In the genomic region with DNA sequence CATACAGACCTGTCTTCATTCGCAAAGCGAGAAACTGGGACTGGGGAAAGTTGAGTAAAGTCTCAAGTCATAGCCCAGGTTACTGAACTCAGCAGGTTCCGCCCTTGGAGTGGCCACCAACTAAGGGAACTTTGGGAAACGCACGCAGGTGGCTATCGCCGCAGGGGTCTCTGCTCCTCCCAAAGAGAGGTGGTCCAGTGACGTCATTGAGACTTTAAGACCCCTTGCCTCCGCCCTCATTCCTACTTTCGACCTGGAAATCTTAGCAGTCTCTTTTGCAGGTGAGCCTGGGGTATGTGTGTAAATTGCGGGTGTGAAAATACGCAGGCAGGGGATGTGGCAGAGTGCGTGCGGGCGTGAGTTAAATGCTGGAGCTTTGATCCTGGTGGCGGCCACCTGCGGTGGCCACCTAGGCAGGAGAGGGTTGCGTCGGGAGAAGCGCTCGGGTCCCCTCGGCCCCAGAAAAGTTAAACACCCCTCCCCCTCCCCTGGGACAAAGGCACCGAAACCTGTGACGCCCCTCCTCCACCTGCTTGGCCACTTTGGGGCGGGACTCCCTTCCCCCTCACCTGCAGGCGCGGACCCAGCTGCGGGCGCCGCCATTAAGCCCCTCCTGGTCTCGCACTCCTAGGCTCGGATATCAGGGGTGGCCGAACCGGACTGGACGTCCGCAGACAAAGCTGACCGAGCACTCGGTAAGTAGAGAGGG, we compare ENCODE assay signal across 10 mouse cellular contexts. TPM values are rescaled to one million over a fixed set of nuclear protein-coding genes. Genes with fewer than 3 reads are reported as not detected.
DNase-seq lines count a peak whose midpoint lies in the region; ATAC-seq lines count a peak whose summit lies in the region.
"Had no signal": no experiment of that assay in that cellular context is flagged by ENCODE, and none has a peak within 500 bp of the region (broad histone marks: within the 10 kb centered on the region; RNA-seq: fewer than 3 reads in every experiment).

A gene (plus strand): TSS at position 123 of the 709 bp plus-strand sequence.

- H3K36me3 ChIP-seq in heart, embryonic 15.5 days: 0 out of 2 replicates have a peak, but pooled peaks cover 4% of the 10 kb centered on the region
- H3K36me3 ChIP-seq in embryonic facial prominence, embryonic 12.5 days: no peaks in the 10 kb centered on the region
- no peaks in the 10 kb centered on the region for H3K36me3 ChIP-seq in hindbrain, embryonic 16.5 days (ENCODE audit: control insufficient read depth, insufficient read depth, low read length)
- no peaks in the 10 kb centered on the region for H3K36me3 ChIP-seq in midbrain, embryonic 15.5 days (replicated peaks)

- peaks cover 63% of the 10 kb centered on the region for H3K27me3 ChIP-seq in heart, embryonic 15.5 days
- peaks cover 84% of the 10 kb centered on the region for H3K27me3 ChIP-seq in embryonic facial prominence, embryonic 12.5 days
- H3K27me3 ChIP-seq in hindbrain, embryonic 16.5 days (replicated peaks; ENCODE audit: control insufficient read depth, insufficient read depth, low read length): peaks cover 61% of the 10 kb centered on the region
- peaks cover 92% of the 10 kb centered on the region for H3K27me3 ChIP-seq in midbrain, embryonic 15.5 days (replicated peaks)

- H3K9me3 ChIP-seq in heart, embryonic 15.5 days (replicated peaks): no peaks in the 10 kb centered on the region
- H3K9me3 ChIP-seq in embryonic facial prominence, embryonic 12.5 days: no peaks in the 10 kb centered on the region
- H3K9me3 ChIP-seq in hindbrain, embryonic 16.5 days (ENCODE audit: control insufficient read depth, low read length): no peaks in the 10 kb centered on the region
- no peaks in the 10 kb centered on the region for H3K9me3 ChIP-seq in midbrain, embryonic 15.5 days
- H3K9me3 ChIP-seq: G1E had no signal

- WGBS in heart, embryonic 15.5 days: 2% methylated on average over 38 of the region's 38 CpGs
- WGBS in embryonic facial prominence, embryonic 12.5 days: 2% methylated on average over 38 of the region's 38 CpGs
- 3% methylated on average over 38 of the region's 38 CpGs for WGBS in hindbrain, embryonic 16.5 days
- WGBS in midbrain, embryonic 15.5 days: 2% methylated on average over 38 of the region's 38 CpGs

- intact Hi-C loops in heart, postnatal 36 days (cut with DNase I): no loop called here

- peaks cover 37% of the 10 kb centered on the region for H3K4me1 ChIP-seq in heart, embryonic 15.5 days (replicated peaks)
- H3K4me1 ChIP-seq in embryonic facial prominence, embryonic 12.5 days: peaks cover 34% of the 10 kb centered on the region
- peaks cover 31% of the 10 kb centered on the region for H3K4me1 ChIP-seq in hindbrain, embryonic 16.5 days (ENCODE audit: control insufficient read depth, insufficient read depth, low read depth, low read length)
- peaks cover 37% of the 10 kb centered on the region for H3K4me1 ChIP-seq in midbrain, embryonic 15.5 days

- H3K9ac ChIP-seq in heart, embryonic 15.5 days: no peak within 1 kb of the TSS
- H3K9ac ChIP-seq in embryonic facial prominence, embryonic 12.5 days: no peak within 1 kb of the TSS; the same call in 1 of the 2 replicates
- H3K9ac ChIP-seq in hindbrain, embryonic 16.5 days (ENCODE audit: low read depth, low read length): no peak within 1 kb of the TSS
- H3K9ac ChIP-seq in midbrain, embryonic 15.5 days: no peak within 1 kb of the TSS

- H3K27ac ChIP-seq in heart, embryonic 15.5 days: no peak within 1 kb of the TSS
- H3K27ac ChIP-seq in embryonic facial prominence, embryonic 12.5 days: no peak within 1 kb of the TSS
- no peak within 1 kb of the TSS for H3K27ac ChIP-seq in hindbrain, embryonic 16.5 days (ENCODE audit: low read depth, low read length)
- no peak within 1 kb of the TSS for H3K27ac ChIP-seq in midbrain, embryonic 15.5 days

- DNase-seq in heart, postnatal 36 days: no peak
- no peak for DNase-seq in layer of hippocampus, adult 9-10 months (ENCODE audit: low spot score)
- DNase-seq in adrenal gland, postnatal 36 days: no peak

- H3K4me2 ChIP-seq in heart, embryonic 15.5 days: peak within 1 kb of the TSS; percentile 56
- H3K4me2 ChIP-seq in embryonic facial prominence, embryonic 12.5 days (replicated peaks): peak within 1 kb of the TSS; percentile 29
- H3K4me2 ChIP-seq in hindbrain, embryonic 16.5 days (ENCODE audit: low read length): peak within 1 kb of the TSS; percentile 45
- peak within 1 kb of the TSS; percentile 28 for H3K4me2 ChIP-seq in midbrain, embryonic 15.5 days

- no peak for ATAC-seq in heart, embryonic 15.5 days (replicated peaks; ENCODE audit: insufficient number of reproducible peaks, insufficient read depth, low FRiP score, low read depth)
- no peak for ATAC-seq in embryonic facial prominence, embryonic 12.5 days (ENCODE audit: insufficient number of reproducible peaks, insufficient read depth, low FRiP score, low TSS enrichment)
- ATAC-seq in hindbrain, embryonic 16.5 days: no peak
- ATAC-seq in midbrain, embryonic 15.5 days (replicated peaks): no peak
- no peak for ATAC-seq in granulocyte monocyte progenitor cell, adult 5-6 weeks (replicated peaks; ENCODE audit: poor library complexity, severe bottlenecking)

- peak within 1 kb of the TSS; percentile 36 for H3K4me3 ChIP-seq in heart, embryonic 15.5 days
- peak within 1 kb of the TSS; percentile 27 for H3K4me3 ChIP-seq in embryonic facial prominence, embryonic 12.5 days
- H3K4me3 ChIP-seq in hindbrain, embryonic 16.5 days (ENCODE audit: low read length): peak within 1 kb of the TSS; percentile 24
- 0 out of 2 replicates have a peak within 1 kb of the TSS, but pooled peaks have one; percentile 7 for H3K4me3 ChIP-seq in midbrain, embryonic 15.5 days

RNA-seq across cellular contexts. Expression of the gene that starts here (rescaled TPM):
- polyA plus RNA-seq in heart, embryonic 15.5 days (2015; fragmentation: Nextera tagmentation; extraction: Ambion mirVana): 4.5 and 12.9 TPM in 2 replicates
- total RNA-seq in heart, postnatal 36 days (2021): not detected
- polyA plus RNA-seq in embryonic facial prominence, embryonic 12.5 days (2016; fragmentation: Nextera tagmentation; extraction: Ambion mirVana): 49.2 and 52.4 TPM in 2 replicates
- polyA plus RNA-seq in hindbrain, embryonic 16.5 days (2015; fragmentation: Nextera tagmentation; extraction: Ambion mirVana): 0.34 and 0.54 TPM in 2 replicates
- 0.23 TPM in 1 of 2 replicates, not detected in the other for polyA plus RNA-seq in midbrain, embryonic 15.5 days (2015; fragmentation: Nextera tagmentation; extraction: Ambion mirVana)
- total RNA-seq in adrenal gland, postnatal 36 days (2021): not detected
- 0.67 TPM in 1 of 2 replicates, not detected in the other for total RNA-seq in granulocyte monocyte progenitor cell, adult 5-6 weeks (2014; fragmentation: Nextera tagmentation)
- not detected in 2 replicates for total RNA-seq in granulocyte monocyte progenitor cell, adult 5-6 weeks (2017)
- total RNA-seq: G1E had no signal
- polyA plus RNA-seq: G1E; neural tube, embryonic 14.5 days had no signal
